Mouse (Mus musculus) E14TG2a.4 (cell line): ENCODE data around the gene Lsamp.

Experiments used
- CTCF ChIP-seq: conservative IDR thresholded peaks from 2 replicates; pipeline ENCODE4 v1.5.1; 2014; ENCODE audit warnings: low read length
- POU5F1 ChIP-seq: IDR thresholded peaks from 2 replicates; pipeline ENCODE4 v1.6.1; 2014; ENCODE audit warnings: low read length, borderline replicate concordance

DNA sequence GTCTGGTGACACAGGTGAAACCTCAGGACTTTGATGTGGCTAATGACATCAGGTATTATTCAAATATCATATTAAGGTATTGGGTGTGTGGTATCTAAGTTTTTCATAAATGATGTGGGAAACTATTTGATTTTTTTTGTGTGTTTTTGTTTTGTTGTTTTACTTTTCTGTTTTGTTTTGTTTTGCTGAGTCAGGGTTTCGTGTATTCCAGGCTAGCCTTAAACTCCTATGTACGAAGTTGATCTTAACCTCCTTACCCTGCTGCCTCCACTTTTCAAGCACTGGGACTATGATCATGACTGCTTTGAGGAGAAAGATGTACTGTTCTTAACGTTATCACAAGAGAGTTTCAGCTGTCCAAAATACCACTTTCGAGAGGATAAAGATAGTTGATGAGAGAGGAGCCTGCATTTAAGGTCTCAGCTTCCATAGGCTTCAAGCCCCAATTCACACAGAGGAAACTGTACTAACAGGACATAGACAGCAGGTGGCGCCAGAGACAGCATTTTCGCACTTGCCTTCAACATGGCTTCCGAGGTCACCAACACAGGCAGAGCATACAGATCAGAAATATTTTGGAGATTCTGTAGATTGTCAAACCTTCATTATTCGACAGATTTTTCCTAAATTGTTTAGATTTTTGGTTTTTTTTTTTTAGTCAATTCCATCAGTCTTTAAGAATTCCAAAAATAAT, 2185.4 kb downstream of the Lsamp start:
- TF ChIP-seq CTCF (peak; percentile 83), POU5F1 (no peak)
